Mouse (Mus musculus) heart, embryonic 16.5 days (tissue): Measurements from ENCODE around the gene Msi2. TPM values are rescaled to one million over a fixed set of nuclear protein-coding genes. Genes with fewer than 3 reads are reported as not detected.

Experiments
- ATAC-seq: fragments of 200-750 bp; cut with Nextera tagmentation; replicated peaks from 2 replicates; pipeline ENCODE4 v1.8.0; 2017; ENCODE audit warnings: moderate number of reproducible peaks; ENCODE audit not compliant: insufficient read depth, low FRiP score; ENCODE audit errors: extremely low read depth
- H3K27ac ChIP-seq: fragments of 300-500 bp; sonication (generic); 2 replicates; pipeline ENCODE4 v1.5.1; 2014; ENCODE audit warnings: mild to moderate bottlenecking, low read length, control low read depth, moderate library complexity
- H3K27me3 ChIP-seq: fragments of 300-500 bp; sonication (generic); 2 replicates; pipeline ENCODE4 v1.6.1; 2014; ENCODE audit warnings: low read length, mixed read lengths; ENCODE audit not compliant: control insufficient read depth, insufficient read depth
- H3K36me3 ChIP-seq: fragments of 300-500 bp; sonication (generic); 2 replicates; pipeline ENCODE4 v1.6.1; 2014; ENCODE audit not compliant: control insufficient read depth, insufficient read depth
- H3K4me1 ChIP-seq: fragments of 300-500 bp; sonication (generic); 2 replicates; pipeline ENCODE4 v1.6.1; 2014; ENCODE audit warnings: low read length, mixed read lengths; ENCODE audit not compliant: control insufficient read depth, insufficient read depth
- H3K4me2 ChIP-seq: fragments of 300-500 bp; sonication (generic); 2 replicates; pipeline ENCODE4 v1.6.1; 2014; ENCODE audit warnings: low read depth, mild to moderate bottlenecking, control low read depth, low read length
- H3K4me3 ChIP-seq: fragments of 300-500 bp; sonication (generic); 2 replicates; pipeline ENCODE4 v1.5.1; 2014; ENCODE audit warnings: mild to moderate bottlenecking, control low read depth, low read length
- H3K9ac ChIP-seq: fragments of 300-500 bp; sonication (generic); 2 replicates; pipeline ENCODE4 v1.6.1; 2014; ENCODE audit warnings: low read length, control low read depth
- H3K9me3 ChIP-seq: fragments of 300-500 bp; sonication (generic); replicated peaks from 2 replicates; pipeline ENCODE4 v1.6.1; 2016; ENCODE audit warnings: low read length; ENCODE audit not compliant: control insufficient read depth
- WGBS: fragments of 180-500 bp; shearing (Covaris S2); extraction: QIAGEN DNeasy Blood & Tissue Kit; methylation state at CpG from one replicate; pipeline ENCODE4 v1.1.7; 2014; 5-methylcytosine and 5-hydroxymethylcytosine counted together
- microRNA-seq: library from miRNA; unstranded; fragments of <30 nt; microRNA quantifications from one replicate; pipeline ENCODE4, GENCODE M21; 2017
- polyA plus RNA-seq: library from polyadenylated mRNA; unstranded; fragments of >200 nt; fragmentation: Nextera tagmentation; extraction: Ambion mirVana; gene quantifications from 2 replicates; pipeline ENCODE4 v1.2.1, GENCODE M21; 2015

The Msi2 gene
- polyA plus RNA-seq, 1 experiment from 2014 or later = 20.6 TPM

GRCm38 (mm10) chr11:88295298-88295697 is 423.0 kb downstream of the Msi2 start:
- ATAC-seq = no peak
- no peak overlapping the region for H3K4me2 ChIP-seq
- H3K4me3 ChIP-seq = no peak overlapping the region
- H3K27me3 ChIP-seq = peaks cover 2% of the 10 kb centered on the region; the same call in 1 of the 2 replicates
- H3K9ac ChIP-seq = no peak overlapping the region
- WGBS = 87% methylated on average over 5 of the region's 5 CpGs
- peaks cover 13% of the 10 kb centered on the region for H3K4me1 ChIP-seq
- no peak overlapping the region for H3K27ac ChIP-seq
- no peaks in the 10 kb centered on the region for H3K36me3 ChIP-seq
- H3K9me3 ChIP-seq = no peaks in the 10 kb centered on the region

GRCm38 (mm10) chr11:88294394-88294710 is 424.0 kb downstream of the Msi2 start:
- no peak overlapping the region for H3K4me3 ChIP-seq
- H3K36me3 ChIP-seq = no peaks in the 10 kb centered on the region
- ATAC-seq = no peak
- peaks cover 2% of the 10 kb centered on the region; the same call in 1 of the 2 replicates for H3K27me3 ChIP-seq
- no peak overlapping the region; the same call in 1 of the 2 replicates for H3K9ac ChIP-seq
- peaks cover 13% of the 10 kb centered on the region for H3K4me1 ChIP-seq
- H3K4me2 ChIP-seq = peak overlapping the region; percentile 43
- WGBS = 43% methylated on average over 17 of the region's 17 CpGs
- H3K27ac ChIP-seq = no peak overlapping the region
- no peaks in the 10 kb centered on the region for H3K9me3 ChIP-seq

- H3K27me3 ChIP-seq = peaks cover 2% of the 10 kb centered on the region; the same call in 1 of the 2 replicates
- no peak within 1 kb of the TSS; the same call in 1 of the 2 replicates for H3K9ac ChIP-seq
- no peak for ATAC-seq
- H3K4me3 ChIP-seq = no peak within 1 kb of the TSS
- peaks cover 17% of the 10 kb centered on the region for H3K4me1 ChIP-seq
- H3K36me3 ChIP-seq = no peaks in the 10 kb centered on the region
- WGBS = 50% methylated on average over 20 of the region's 20 CpGs
- peak within 1 kb of the TSS; percentile 43 for H3K4me2 ChIP-seq
- no peak within 1 kb of the TSS for H3K27ac ChIP-seq
- H3K9me3 ChIP-seq = no peaks in the 10 kb centered on the region
These were observed 424.5 kb downstream of the Msi2 start, which contains the start of gene Ccdc182 for GRCm38 (mm10) chr11:88293631-88294393. Gene Ccdc182, plus strand, starts transcription at chr11:88294058.

- Histone ChIP-seq H3K4me1 (peaks cover 21% of the 10 kb centered on the region), H3K9ac (no peak overlapping the region), H3K4me3 (no peak overlapping the region), H3K9me3 (no peaks in the 10 kb centered on the region), H3K27ac (no peak overlapping the region), H3K4me2 (no peak overlapping the region), H3K27me3 (peaks cover 2% of the 10 kb centered on the region; the same call in 1 of the 2 replicates), H3K36me3 (no peaks in the 10 kb centered on the region)
- no peak for ATAC-seq
- 32% methylated on average over 4 of the region's 4 CpGs for WGBS
These were observed 426.6 kb downstream of the Msi2 start for GRCm38 (mm10) chr11:88291688-88292087.

GRCm38 (mm10) chr11:88291245-88291644 is 427.1 kb downstream of the Msi2 start:
- Histone ChIP-seq H3K4me3 (no peak overlapping the region), H3K4me2 (no peak overlapping the region), H3K9me3 (no peaks in the 10 kb centered on the region), H3K9ac (no peak overlapping the region), H3K27ac (no peak overlapping the region), H3K36me3 (no peaks in the 10 kb centered on the region), H3K4me1 (peaks cover 21% of the 10 kb centered on the region), H3K27me3 (peaks cover 2% of the 10 kb centered on the region; the same call in 1 of the 2 replicates)
- WGBS = 45% methylated on average over 4 of the region's 4 CpGs
- no peak for ATAC-seq

Small RNA genes within 50 kb of the gene (microRNA-seq; reads per million reads assigned to microRNA genes)
- gene Mir378b = 13.7 reads per million, percentile 31 among the genes with 10 or more reads in this experiment

Other genes with a start within 250 kb of the Msi2 start
- gene Akap1, start 146.1 kb upstream of the Msi2 start, polyA plus RNA-seq = 58.0 and 64.4 TPM in 2 replicates
- 43.6 and 50.8 TPM in 2 replicates for gene Scpep1, start 237.0 kb upstream of the Msi2 start, polyA plus RNA-seq
- gene Elobl, start 248.4 kb upstream of the Msi2 start, polyA plus RNA-seq = not detected in 2 replicates